Mouse (Mus musculus): ENCODE data around the gene Tmem63c. TPM values are rescaled to one million over a fixed set of nuclear protein-coding genes. Genes with fewer than 3 reads are reported as not detected.

The Tmem63c gene
- polyA plus RNA-seq, 1 experiment from 2014 or later, result 0.10 TPM

Small RNAs within 50 kb of the gene (microRNA-seq; reads per million reads assigned to microRNA genes)
- not detected for gene Gm25847

Other genes starting within 250 kb of the Tmem63c start
- 40.7 and 43.9 TPM in 2 replicates for gene Irf2bpl, start 136.5 kb upstream of the Tmem63c start, polyA plus RNA-seq (2015; fragmentation: Nextera tagmentation; extraction: Ambion mirVana)
- 20.9 and 22.7 TPM in 2 replicates for gene Cipc, start 74.3 kb upstream of the Tmem63c start, polyA plus RNA-seq (2015; fragmentation: Nextera tagmentation; extraction: Ambion mirVana)
- gene Zdhhc22, start 30.9 kb upstream of the Tmem63c start, polyA plus RNA-seq (2015; fragmentation: Nextera tagmentation; extraction: Ambion mirVana), result 0.08 TPM in 1 of 2 replicates, not detected in the other
- 0.69 and 0.74 TPM in 2 replicates for gene Ngb, start 81.2 kb downstream of the Tmem63c start, polyA plus RNA-seq (2015; fragmentation: Nextera tagmentation; extraction: Ambion mirVana)
- 43.9 and 56.1 TPM in 2 replicates for gene Gstz1, start 125.8 kb downstream of the Tmem63c start, polyA plus RNA-seq (2015; fragmentation: Nextera tagmentation; extraction: Ambion mirVana)
- 18.5 and 19.0 TPM in 2 replicates for gene Pomt2, start 126.6 kb downstream of the Tmem63c start, polyA plus RNA-seq (2015; fragmentation: Nextera tagmentation; extraction: Ambion mirVana)
- 1.3 and 1.7 TPM in 2 replicates for gene Samd15, start 178.4 kb downstream of the Tmem63c start, polyA plus RNA-seq (2015; fragmentation: Nextera tagmentation; extraction: Ambion mirVana)
- 2.1 and 2.2 TPM in 2 replicates for gene Tmed8, start 179.1 kb downstream of the Tmem63c start, polyA plus RNA-seq (2015; fragmentation: Nextera tagmentation; extraction: Ambion mirVana)
- 0.55 and 0.66 TPM in 2 replicates for gene Noxred1, start 217.4 kb downstream of the Tmem63c start, polyA plus RNA-seq (2015; fragmentation: Nextera tagmentation; extraction: Ambion mirVana)
- gene Vipas39, start 244.9 kb downstream of the Tmem63c start, polyA plus RNA-seq (2015; fragmentation: Nextera tagmentation; extraction: Ambion mirVana), result 44.4 and 46.6 TPM in 2 replicates
- 235 and 248 TPM in 2 replicates for gene Ahsa1, start 245.1 kb downstream of the Tmem63c start, polyA plus RNA-seq (2015; fragmentation: Nextera tagmentation; extraction: Ambion mirVana)